Mouse (Mus musculus) brain, embryonic 14.5 days (tissue): ENCODE data around the gene Tssk3. TPM values are rescaled to one million over a fixed set of nuclear protein-coding genes. Genes with fewer than 3 reads are reported as not detected.

Experiments used
- DNase-seq: peaks from one replicate; pipeline ENCODE4 v3.0.0-alpha.2; 2011; ENCODE audit warnings: low read depth
- CTCF ChIP-seq: fragments of 200-500 bp; IDR thresholded peaks from 2 replicates; pipeline ENCODE4 v1.5.1; 2012; ENCODE audit warnings: inconsistent platforms, mild to moderate bottlenecking, moderate library complexity, borderline replicate concordance; ENCODE audit not compliant: insufficient read depth, insufficient read length; ENCODE audit errors: extremely low read depth
- POLR2A ChIP-seq: fragments of 200-500 bp; IDR thresholded peaks from 2 replicates; pipeline ENCODE4 v1.6.1; 2012; ENCODE audit warnings: mild to moderate bottlenecking, inconsistent platforms, borderline replicate concordance; ENCODE audit not compliant: poor library complexity, insufficient read depth, insufficient read length, severe bottlenecking; ENCODE audit errors: extremely low read depth
- polyA plus RNA-seq: library from polyadenylated mRNA; depleted of rRNA; stranded (reverse); fragments of >200 nt; gene quantifications from 2 replicates; pipeline ENCODE4 v1.2.3, GENCODE M21; 2012; rRNA removed

Gene Tssk3
- polyA plus RNA-seq, 1 experiment, result 0.18 TPM

- TF ChIP-seq POLR2A, result no peak
- no peak for TF ChIP-seq CTCF
- peak; percentile 93 for DNase-seq
Measured at GRCm38 (mm10) chr4:129440340-129441063, 50.3 kb downstream of the Tssk3 start, which contains the start of gene Zbtb8b. TSS of gene Zbtb8b (minus strand) at chr4:129440853.

Other genes with a start within 250 kb of the Tssk3 start
- gene C77080, start 229.6 kb downstream of the Tssk3 start, polyA plus RNA-seq, result 12.2 and 15.9 TPM in 2 replicates
- 0.44 and 1.1 TPM in 2 replicates for gene Sync, start 203.4 kb downstream of the Tssk3 start, polyA plus RNA-seq
- gene Rbbp4, start 155.7 kb downstream of the Tssk3 start, polyA plus RNA-seq, result 115 and 121 TPM in 2 replicates
- 17.9 and 23.8 TPM in 2 replicates for gene Zbtb8os, start 155.3 kb downstream of the Tssk3 start, polyA plus RNA-seq
- 19.5 and 23.1 TPM in 2 replicates for gene Zbtb8a, start 112.9 kb downstream of the Tssk3 start, polyA plus RNA-seq
- 5.6 and 10.2 TPM in 2 replicates for gene Zbtb8b, start 50.2 kb downstream of the Tssk3 start, polyA plus RNA-seq
- gene Bsdc1, start 29.4 kb downstream of the Tssk3 start, polyA plus RNA-seq, result 17.5 and 29.2 TPM in 2 replicates
- 0.18 and 0.26 TPM in 2 replicates for gene Fam229a, start 168 bp upstream of the Tssk3 start, polyA plus RNA-seq
- gene Marcksl1, start 22.6 kb upstream of the Tssk3 start, polyA plus RNA-seq, result 1,642 and 1,750 TPM in 2 replicates
- gene Hdac1, start 51.7 kb upstream of the Tssk3 start, polyA plus RNA-seq, result 110 and 142 TPM in 2 replicates
- gene Lck, start 82.6 kb upstream of the Tssk3 start, polyA plus RNA-seq, result 9.0 and 9.9 TPM in 2 replicates
- gene Fam167b, start 87.5 kb upstream of the Tssk3 start, polyA plus RNA-seq, result 0.63 and 0.82 TPM in 2 replicates
- 297 and 390 TPM in 2 replicates for gene Eif3i, start 109.6 kb upstream of the Tssk3 start, polyA plus RNA-seq
- gene Tmem234, start 109.6 kb upstream of the Tssk3 start, polyA plus RNA-seq, result 156 and 169 TPM in 2 replicates
- gene Dcdc2b, start 123.2 kb upstream of the Tssk3 start, polyA plus RNA-seq, result 4.5 and 7.4 TPM in 2 replicates
- gene Iqcc, start 128.1 kb upstream of the Tssk3 start, polyA plus RNA-seq, result 32.3 and 38.9 TPM in 2 replicates
- gene Ccdc28b, start 132.9 kb upstream of the Tssk3 start, polyA plus RNA-seq, result 108 and 116 TPM in 2 replicates
- 55.6 and 57.8 TPM in 2 replicates for gene Txlna, start 150.0 kb upstream of the Tssk3 start, polyA plus RNA-seq
- 39.8 and 41.7 TPM in 2 replicates for gene Kpna6, start 181.7 kb upstream of the Tssk3 start, polyA plus RNA-seq
- gene Tmem39b, start 205.8 kb upstream of the Tssk3 start, polyA plus RNA-seq, result 63.6 and 81.2 TPM in 2 replicates